1 mouse cellular context compared by ENCODE assay signal in the genomic region with DNA sequence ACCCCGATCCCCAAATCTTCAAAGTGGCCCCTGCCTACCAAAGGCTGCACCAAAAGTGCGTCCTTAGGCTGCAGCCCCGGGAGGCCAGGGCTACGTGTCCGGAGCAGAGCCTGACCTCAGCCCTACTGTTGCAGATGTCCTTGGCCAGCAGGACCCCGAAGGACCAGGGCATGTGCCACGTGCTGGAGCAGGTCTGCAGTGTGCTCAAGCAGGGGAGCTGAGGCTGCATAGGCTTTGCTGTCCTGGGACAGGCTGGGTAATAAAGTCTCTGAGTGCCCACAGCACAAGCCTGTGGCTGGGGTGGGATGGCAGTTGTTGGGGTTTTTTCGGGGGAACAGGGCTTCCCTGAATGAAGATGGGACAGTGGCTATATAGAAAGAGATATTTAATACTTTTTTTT.
TF ChIP-seq lines count a peak whose summit lies in the region.

No protein-coding gene starts in this region.

TF ChIP-seq in MEL, 35 proteins besides CTCF, POLR2A, EP300 and RAD21:
- TF ChIP-seq POLR2AphosphoS2 (IDR thresholded peaks at IDR 0.05; ENCODE audit: low read length) = peak; percentile 63
- no peak for TF ChIP-seq SMC3 (IDR thresholded peaks at IDR 0.05; ENCODE audit: low read depth, low read length)
